Mouse (Mus musculus) stomach, embryonic 14.5 days (tissue): ENCODE data around the gene Myl6b. TPM values are rescaled to one million over a fixed set of nuclear protein-coding genes. Genes with fewer than 3 reads are reported as not detected.

ENCODE experiments used
- ATAC-seq: fragments of 200-750 bp; cut with Nextera tagmentation; 2 replicates; pipeline ENCODE4 v1.8.0; 2017; ENCODE audit warnings: low read depth, moderate TSS enrichment; ENCODE audit not compliant: insufficient number of reproducible peaks, insufficient read depth, low FRiP score
- H3K27ac ChIP-seq: fragments of 300-500 bp; sonication (generic); 2 replicates; pipeline ENCODE4 v1.5.1; 2014; ENCODE audit warnings: mild to moderate bottlenecking, low read length, moderate library complexity, mixed read lengths
- H3K27me3 ChIP-seq: fragments of 300-500 bp; sonication (generic); 2 replicates; pipeline ENCODE4 v1.6.1; 2014; ENCODE audit warnings: low read length, control low read depth, mixed read lengths; ENCODE audit not compliant: control insufficient read depth, insufficient read depth
- H3K36me3 ChIP-seq: fragments of 300-500 bp; sonication (generic); 2 replicates; pipeline ENCODE4 v1.6.1; 2014; ENCODE audit warnings: mild to moderate bottlenecking, control low read depth, low read length, moderate library complexity, mixed read lengths; ENCODE audit not compliant: control insufficient read depth, insufficient read depth
- H3K4me1 ChIP-seq: fragments of 300-500 bp; sonication (generic); 2 replicates; pipeline ENCODE4 v1.6.1; 2014; ENCODE audit warnings: low read length, control low read depth, mixed read lengths; ENCODE audit not compliant: control insufficient read depth, insufficient read depth
- H3K4me2 ChIP-seq: fragments of 300-500 bp; sonication (generic); replicated peaks from 2 replicates; pipeline ENCODE4 v1.6.1; 2014; ENCODE audit warnings: low read depth, low read length, control low read depth
- H3K4me3 ChIP-seq: fragments of 300-500 bp; sonication (generic); 2 replicates; pipeline ENCODE4 v1.5.1; 2014; ENCODE audit warnings: low read depth, low read length, control low read depth
- H3K9ac ChIP-seq: fragments of 300-500 bp; sonication (generic); replicated peaks from 2 replicates; pipeline ENCODE4 v1.6.1; 2014; ENCODE audit warnings: low read depth, mild to moderate bottlenecking, control low read depth, low read length, moderate library complexity, mixed read lengths
- H3K9me3 ChIP-seq: fragments of 300-500 bp; sonication (generic); 2 replicates; pipeline ENCODE4 v1.6.1; 2016; ENCODE audit warnings: low read depth, low read length, control low read depth; ENCODE audit not compliant: control insufficient read depth
- WGBS: fragments of 180-500 bp; shearing (Covaris S2); extraction: QIAGEN DNeasy Blood & Tissue Kit; methylation state at CpG from one replicate; pipeline ENCODE4 v1.1.7; 2014; 5-methylcytosine and 5-hydroxymethylcytosine counted together
- polyA plus RNA-seq: library from polyadenylated mRNA; unstranded; fragments of >200 nt; fragmentation: Nextera tagmentation; extraction: Ambion mirVana; gene quantifications from 2 replicates; pipeline ENCODE4 v1.2.1, GENCODE M21; 2014

Gene Myl6b
- polyA plus RNA-seq, 1 experiment from 2014 or later, result 3.2 TPM

DNA sequence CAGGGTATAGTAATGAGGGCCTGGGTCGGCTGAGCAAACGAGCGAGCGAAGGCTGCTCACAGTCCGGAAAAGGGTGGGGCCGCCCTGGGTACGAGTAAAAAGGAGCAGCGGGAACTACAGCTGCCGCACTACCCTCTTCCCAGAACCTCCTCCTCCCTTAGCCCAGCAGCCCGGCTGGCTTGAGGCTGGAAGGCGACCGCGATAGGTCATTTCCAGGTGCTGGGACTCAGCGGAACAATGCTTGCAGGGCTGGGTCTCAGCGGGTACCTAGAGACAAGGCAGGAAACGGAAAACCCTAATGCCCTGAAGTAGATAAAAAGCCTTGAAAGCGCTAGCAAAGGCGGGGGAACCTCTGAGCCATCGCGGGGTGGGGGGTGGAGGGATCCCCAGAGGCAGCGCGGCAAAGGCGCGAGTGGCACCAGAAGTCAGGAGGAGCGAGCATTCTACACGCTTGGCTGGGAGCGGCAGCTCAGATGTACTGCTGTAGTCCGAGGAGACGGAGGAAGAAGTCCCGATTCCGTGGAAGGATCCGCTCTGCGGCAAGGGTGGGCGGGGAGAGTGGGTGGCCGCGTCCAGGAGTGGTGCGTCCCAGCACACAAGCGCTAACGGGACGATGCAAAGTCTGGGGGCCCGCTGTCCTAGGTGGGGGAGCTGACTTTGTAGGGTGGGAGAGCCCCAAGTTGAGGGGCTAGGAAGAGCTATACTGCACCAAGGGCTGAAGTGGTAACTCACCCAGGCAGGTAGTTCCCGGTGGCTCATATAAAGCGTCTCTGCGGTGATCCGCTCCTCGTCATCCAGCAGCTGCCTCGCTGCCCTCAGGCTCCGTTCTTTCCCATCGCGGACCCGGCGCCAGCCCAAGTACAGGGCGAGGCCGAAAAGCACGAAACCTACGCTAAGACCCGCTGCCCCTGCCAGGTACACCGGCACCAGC lies 26.5 kb upstream of the Myl6b start:
- Histone ChIP-seq H3K4me1 (peaks cover 8% of the 10 kb centered on the region), H3K9me3 (no peaks in the 10 kb centered on the region), H3K9ac (peak overlapping the region; percentile 45), H3K27me3 (0 out of 2 replicates have a peak, but pooled peaks cover 4% of the 10 kb centered on the region), H3K4me3 (peak overlapping the region; percentile 84), H3K27ac (peak overlapping the region; percentile 84), H3K36me3 (peaks cover 9% of the 10 kb centered on the region; the same call in 1 of the 2 replicates), H3K4me2 (peak overlapping the region; percentile 96)
- WGBS, result under 1% methylated on average over 58 of the region's 58 CpGs
- peak; percentile 7; the same call in 1 of the 2 replicates for ATAC-seq

- peaks cover 9% of the 10 kb centered on the region; the same call in 1 of the 2 replicates for H3K36me3 ChIP-seq
- 19% methylated on average over 11 of the region's 11 CpGs for WGBS
- 0 out of 2 replicates have a peak, but pooled peaks cover 4% of the 10 kb centered on the region for H3K27me3 ChIP-seq
- H3K27ac ChIP-seq, result no peak overlapping the region
- peak overlapping the region; percentile 84 for H3K4me3 ChIP-seq
- ATAC-seq, result no peak
- peak overlapping the region; percentile 45 for H3K9ac ChIP-seq
- H3K9me3 ChIP-seq, result no peaks in the 10 kb centered on the region
- H3K4me1 ChIP-seq, result peaks cover 8% of the 10 kb centered on the region
- peak overlapping the region; percentile 96 for H3K4me2 ChIP-seq
Measured at GRCm38 (mm10) chr10:128524111-128524731, 25.7 kb upstream of the Myl6b start.

- Histone ChIP-seq H3K4me2 (no peak overlapping the region), H3K27me3 (0 out of 2 replicates have a peak, but pooled peaks cover 4% of the 10 kb centered on the region), H3K27ac (no peak overlapping the region), H3K9me3 (no peaks in the 10 kb centered on the region), H3K9ac (no peak overlapping the region), H3K36me3 (peaks cover 9% of the 10 kb centered on the region; the same call in 1 of the 2 replicates), H3K4me3 (no peak overlapping the region), H3K4me1 (peaks cover 8% of the 10 kb centered on the region)
- ATAC-seq, result no peak
- 72% methylated on average over 6 of the region's 6 CpGs for WGBS
Measured at GRCm38 (mm10) chr10:128522351-128522750, 23.9 kb upstream of the Myl6b start.

GRCm38 (mm10) chr10:128520591-128520990 lies 22.1 kb upstream of the Myl6b start:
- 82% methylated on average over 16 of the region's 16 CpGs for WGBS
- Histone ChIP-seq H3K36me3 (peaks cover 13% of the 10 kb centered on the region; the same call in 1 of the 2 replicates), H3K4me3 (no peak overlapping the region), H3K27me3 (0 out of 2 replicates have a peak, but pooled peaks cover 4% of the 10 kb centered on the region), H3K27ac (no peak overlapping the region), H3K4me2 (no peak overlapping the region), H3K9me3 (no peaks in the 10 kb centered on the region), H3K4me1 (peaks cover 8% of the 10 kb centered on the region), H3K9ac (no peak overlapping the region)
- ATAC-seq, result no peak

DNA sequence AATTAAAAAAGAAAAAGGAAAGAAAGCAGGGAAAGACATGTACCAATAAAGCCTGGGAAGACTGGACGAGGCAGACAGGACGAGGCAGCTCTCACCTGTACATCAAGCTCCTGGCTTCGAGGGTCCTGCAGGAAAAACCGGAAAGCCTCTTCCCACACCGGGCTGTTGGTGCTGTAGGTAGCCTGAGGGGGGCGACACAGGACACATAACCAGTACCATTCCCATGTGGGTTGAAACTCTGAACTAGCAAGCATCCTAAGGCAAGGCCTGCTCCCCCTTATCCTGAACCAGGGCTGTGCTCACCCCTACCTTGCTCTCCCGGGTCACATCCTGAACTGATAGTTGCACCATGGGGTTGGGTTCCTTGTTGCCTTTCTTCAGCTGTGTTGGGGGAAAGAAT lies 20.3 kb upstream of the Myl6b start:
- no peak for ATAC-seq
- 76% methylated on average over 7 of the region's 7 CpGs for WGBS
- no peaks in the 10 kb centered on the region for H3K9me3 ChIP-seq
- H3K27me3 ChIP-seq, result 0 out of 2 replicates have a peak, but pooled peaks cover 4% of the 10 kb centered on the region
- H3K36me3 ChIP-seq, result peaks cover 13% of the 10 kb centered on the region; the same call in 1 of the 2 replicates
- no peak overlapping the region for H3K4me2 ChIP-seq
- H3K27ac ChIP-seq, result no peak overlapping the region
- 0 out of 2 replicates have a peak, but pooled peaks cover 1% of the 10 kb centered on the region for H3K4me1 ChIP-seq
- H3K4me3 ChIP-seq, result no peak overlapping the region
- H3K9ac ChIP-seq, result no peak overlapping the region

DNA sequence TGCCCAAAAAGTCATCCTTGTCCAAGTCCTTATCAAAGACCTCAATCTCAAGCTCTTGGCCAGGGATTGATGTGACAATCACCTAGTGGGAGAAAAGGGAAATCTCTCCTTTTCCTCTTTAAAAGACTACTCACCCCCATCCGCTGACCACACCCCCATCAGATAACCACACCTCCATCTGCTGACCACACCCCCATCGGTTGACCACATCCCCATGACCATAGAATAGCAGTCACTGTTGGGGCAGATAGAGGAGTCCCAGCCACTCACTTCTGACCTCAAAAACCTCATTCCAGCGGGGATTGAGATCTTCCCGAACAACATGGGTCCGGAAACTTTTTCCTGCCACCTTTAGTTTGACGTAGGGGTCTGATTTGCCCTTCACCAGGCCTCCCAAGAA lies 18.2 kb upstream of the Myl6b start:
- Histone ChIP-seq H3K36me3 (peaks cover 16% of the 10 kb centered on the region; the same call in 1 of the 2 replicates), H3K4me2 (no peak overlapping the region), H3K27me3 (no peaks in the 10 kb centered on the region), H3K4me3 (no peak overlapping the region), H3K9ac (no peak overlapping the region), H3K4me1 (no peaks in the 10 kb centered on the region), H3K27ac (no peak overlapping the region), H3K9me3 (no peaks in the 10 kb centered on the region)
- ATAC-seq, result no peak
- WGBS, result 37% methylated on average over 6 of the region's 6 CpGs

DNA sequence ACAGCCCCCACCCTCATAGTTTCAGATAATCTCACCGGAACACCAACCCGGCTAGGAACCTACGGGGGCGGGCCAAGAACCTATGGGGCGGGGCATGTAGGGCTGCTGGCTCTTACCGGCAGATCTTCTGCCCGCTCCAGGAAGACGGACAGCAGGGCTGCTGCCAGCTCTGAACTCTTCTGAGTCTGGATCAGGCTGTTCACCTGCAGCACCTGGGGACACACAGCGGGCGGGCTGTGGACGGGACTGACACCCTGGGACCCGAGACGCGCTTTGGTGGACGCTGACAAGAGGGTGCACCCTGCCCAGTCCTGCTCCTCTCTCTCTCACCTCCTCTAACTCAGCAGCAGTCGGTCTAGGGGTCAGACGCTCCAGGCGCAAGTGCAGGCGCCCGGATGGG lies 17.5 kb upstream of the Myl6b start:
- H3K36me3 ChIP-seq, result peaks cover 13% of the 10 kb centered on the region; the same call in 1 of the 2 replicates
- H3K9ac ChIP-seq, result no peak overlapping the region
- H3K27ac ChIP-seq, result no peak overlapping the region
- no peaks in the 10 kb centered on the region for H3K4me1 ChIP-seq
- no peak; the same call in 1 of the 2 replicates for ATAC-seq
- WGBS, result 35% methylated on average over 20 of the region's 20 CpGs
- H3K27me3 ChIP-seq, result no peaks in the 10 kb centered on the region
- H3K4me2 ChIP-seq, result 0 out of 2 replicates have a peak overlapping the region, but pooled peaks have one; percentile 7
- no peak overlapping the region for H3K4me3 ChIP-seq
- no peaks in the 10 kb centered on the region for H3K9me3 ChIP-seq

- H3K4me1 ChIP-seq, result no peaks in the 10 kb centered on the region
- H3K4me2 ChIP-seq, result no peak overlapping the region
- H3K4me3 ChIP-seq, result no peak overlapping the region
- no peak overlapping the region for H3K9ac ChIP-seq
- no peaks in the 10 kb centered on the region for H3K27me3 ChIP-seq
- no peak overlapping the region for H3K27ac ChIP-seq
- WGBS, result 80% methylated on average over 4 of the region's 4 CpGs
- H3K9me3 ChIP-seq, result no peaks in the 10 kb centered on the region
- peaks cover 14% of the 10 kb centered on the region; the same call in 1 of the 2 replicates for H3K36me3 ChIP-seq
- ATAC-seq, result no peak
Measured at GRCm38 (mm10) chr10:128515044-128515443, 16.6 kb upstream of the Myl6b start.
